Comparison of ENCODE assay signal across 23 mouse cellular contexts in the genomic region with DNA sequence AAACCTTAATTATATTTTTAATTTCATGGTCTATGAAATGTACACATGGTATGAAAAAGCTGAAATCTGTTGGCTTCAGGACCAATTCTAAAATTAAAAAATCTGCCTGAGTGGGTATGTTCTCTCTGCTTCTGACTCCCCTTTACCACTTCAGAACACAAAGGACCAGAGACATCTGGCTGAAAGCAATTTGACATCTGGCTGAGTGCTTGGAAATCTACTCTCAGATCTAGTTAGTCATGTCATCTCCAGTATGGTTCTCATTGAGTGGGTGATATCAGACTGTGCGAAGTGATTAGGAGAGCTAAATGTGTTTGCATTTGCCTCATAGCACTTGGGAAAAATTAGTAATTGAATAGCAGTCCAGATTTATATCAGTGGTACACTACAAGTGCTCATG.
"Had no signal": no experiment of that assay in that cellular context is flagged by ENCODE, and none has a peak within 500 bp of the region (broad histone marks: within the 10 kb centered on the region; RNA-seq: fewer than 3 reads in every experiment).

No protein-coding gene starts in this region.

- H3K27ac ChIP-seq: intestine, embryonic 15.5 days; kidney, embryonic 15.5 days; left cerebral cortex, adult 2 months; limb, embryonic 12.5 days; limb, embryonic 15.5 days; liver, embryonic 14.5 days; neural tube, embryonic 12.5 days; stomach, embryonic 15.5 days had no signal

- DNase-seq: kidney, adult 11 months; kidney, adult 8-10 months; kidney, postnatal 10 days; kidney, postnatal 36 days; liver, postnatal 0 days; lung, embryonic 14.5 days; midbrain, embryonic 14.5 days; right cerebral cortex, postnatal 25 days; spleen, adult 18-20 months; thymus, postnatal 25 days had no signal

- H3K9me3 ChIP-seq: intestine, embryonic 15.5 days; kidney, embryonic 15.5 days; limb, embryonic 12.5 days; limb, embryonic 15.5 days; megakaryocyte, embryonic 14.5 days; neural tube, embryonic 12.5 days; stomach, embryonic 15.5 days had no signal

- ATAC-seq: hindbrain, embryonic 16.5 days; intestine, embryonic 15.5 days; liver, postnatal 0 days; lung, postnatal 0 days had no signal

- H3K4me1 ChIP-seq: intestine, embryonic 15.5 days; kidney, embryonic 15.5 days; limb, embryonic 12.5 days; limb, embryonic 15.5 days; megakaryocyte, embryonic 14.5 days; neural tube, embryonic 12.5 days; stomach, embryonic 15.5 days had no signal

- H3K27me3 ChIP-seq: intestine, embryonic 15.5 days; kidney, embryonic 15.5 days; limb, embryonic 12.5 days; limb, embryonic 15.5 days; megakaryocyte, embryonic 14.5 days; neural tube, embryonic 12.5 days; stomach, embryonic 15.5 days had no signal

- H3K4me3 ChIP-seq: intestine, embryonic 15.5 days; kidney, embryonic 15.5 days; left cerebral cortex, adult 2 months; limb, embryonic 12.5 days; limb, embryonic 15.5 days; megakaryocyte, embryonic 14.5 days; neural tube, embryonic 12.5 days; stomach, embryonic 15.5 days had no signal

- H3K4me2 ChIP-seq: intestine, embryonic 15.5 days; kidney, embryonic 15.5 days; limb, embryonic 12.5 days; limb, embryonic 15.5 days; liver, embryonic 11.5 days; lung, embryonic 14.5 days; midbrain, embryonic 11.5 days; neural tube, embryonic 12.5 days; stomach, embryonic 15.5 days had no signal

- H3K36me3 ChIP-seq: intestine, embryonic 15.5 days; kidney, embryonic 15.5 days; limb, embryonic 12.5 days; limb, embryonic 15.5 days; neural tube, embryonic 12.5 days; stomach, embryonic 15.5 days had no signal

- H3K9ac ChIP-seq: intestine, embryonic 15.5 days; kidney, embryonic 15.5 days; limb, embryonic 12.5 days; limb, embryonic 15.5 days; liver, embryonic 14.5 days; liver, postnatal 0 days; lung, embryonic 14.5 days; neural tube, embryonic 12.5 days; stomach, embryonic 15.5 days had no signal
